Mouse (Mus musculus) neural tube, embryonic 11.5 days (tissue): ENCODE measurements around the gene Cyb5r1. TPM values are rescaled to one million over a fixed set of nuclear protein-coding genes. Genes with fewer than 3 reads are reported as not detected.

ENCODE experiments used
- ATAC-seq: fragments of 200-750 bp; cut with Nextera tagmentation; 2 replicates; pipeline ENCODE4 v1.8.0; 2017; ENCODE audit warnings: moderate number of reproducible peaks, mild to moderate bottlenecking, moderate TSS enrichment, moderate library complexity; ENCODE audit not compliant: insufficient read depth, low FRiP score, low TSS enrichment
- DNase-seq: peaks from one replicate; pipeline ENCODE4 v3.0.0-alpha.2; 2015; ENCODE audit warnings: low spot score
- H3K27ac ChIP-seq: fragments of 300-500 bp; sonication (generic); 2 replicates; pipeline ENCODE4 v1.5.1; 2014; ENCODE audit warnings: low read depth, mild to moderate bottlenecking, low read length
- H3K27me3 ChIP-seq: fragments of 300-500 bp; sonication (generic); 2 replicates; pipeline ENCODE4 v1.6.1; 2014; ENCODE audit warnings: mild to moderate bottlenecking, low read length, mixed read lengths; ENCODE audit not compliant: control insufficient read depth, insufficient read depth
- H3K36me3 ChIP-seq: fragments of 300-500 bp; sonication (generic); 2 replicates; pipeline ENCODE4 v1.6.1; 2014; ENCODE audit warnings: mild to moderate bottlenecking, low read length, moderate library complexity, mixed read lengths; ENCODE audit not compliant: control insufficient read depth, insufficient read depth
- H3K4me1 ChIP-seq: fragments of 300-500 bp; sonication (generic); 2 replicates; pipeline ENCODE4 v1.6.1; 2014; ENCODE audit warnings: low read length, mixed read lengths; ENCODE audit not compliant: control insufficient read depth, insufficient read depth
- H3K4me2 ChIP-seq: fragments of 300-500 bp; sonication (generic); 2 replicates; pipeline ENCODE4 v1.6.1; 2014; ENCODE audit warnings: low read depth, mild to moderate bottlenecking, moderate library complexity
- H3K4me3 ChIP-seq: fragments of 300-500 bp; sonication (generic); 2 replicates; pipeline ENCODE4 v1.5.1; 2014; ENCODE audit warnings: low read depth, low read length
- H3K9ac ChIP-seq: fragments of 300-500 bp; sonication (generic); 2 replicates; pipeline ENCODE4 v1.6.1; 2014; ENCODE audit warnings: mild to moderate bottlenecking, low read length
- H3K9me3 ChIP-seq: fragments of 300-500 bp; sonication (generic); 2 replicates; pipeline ENCODE4 v1.6.1; 2016; ENCODE audit warnings: low read length; ENCODE audit not compliant: control insufficient read depth
- WGBS: fragments of 180-500 bp; shearing (Covaris S2); extraction: QIAGEN DNeasy Blood & Tissue Kit; methylation state at CpG from one replicate; pipeline ENCODE4 v1.1.7; 2014; 5-methylcytosine and 5-hydroxymethylcytosine counted together
- polyA plus RNA-seq: library from polyadenylated mRNA; unstranded; fragments of >200 nt; fragmentation: Nextera tagmentation; extraction: Ambion mirVana; gene quantifications from 2 replicates; pipeline ENCODE4 v1.2.1, GENCODE M21; 2014

The Cyb5r1 gene
- polyA plus RNA-seq, 1 experiment from 2014 or later = 22.9 TPM

GRCm38 (mm10) chr1:134374124-134374523 lies 31.2 kb upstream of the Cyb5r1 start:
- no peak for ATAC-seq
- no peak overlapping the region for H3K4me2 ChIP-seq
- no peaks in the 10 kb centered on the region for H3K4me1 ChIP-seq
- no peak overlapping the region for H3K9ac ChIP-seq
- WGBS = 61% methylated on average over 2 of the region's 2 CpGs
- H3K27ac ChIP-seq = no peak overlapping the region
- H3K27me3 ChIP-seq = no peaks in the 10 kb centered on the region
- H3K36me3 ChIP-seq = no peaks in the 10 kb centered on the region
- DNase-seq = no peak
- no peaks in the 10 kb centered on the region; the same call in 1 of the 2 replicates for H3K9me3 ChIP-seq
- H3K4me3 ChIP-seq = no peak overlapping the region

- Histone ChIP-seq H3K9ac (no peak overlapping the region), H3K27ac (no peak overlapping the region), H3K4me3 (no peak overlapping the region), H3K9me3 (no peaks in the 10 kb centered on the region), H3K4me2 (no peak overlapping the region), H3K27me3 (no peaks in the 10 kb centered on the region), H3K4me1 (no peaks in the 10 kb centered on the region), H3K36me3 (no peaks in the 10 kb centered on the region)
- no peak for DNase-seq
- WGBS = 91% methylated on average over 2 of the region's 2 CpGs
- no peak for ATAC-seq
Observed at GRCm38 (mm10) chr1:134381051-134381450, 24.3 kb upstream of the Cyb5r1 start.

- 8% methylated on average over 19 of the region's 19 CpGs for whole genome bisulfite sequencing
- DNase-seq (no peak), ATAC-seq (no peak)
- Histone ChIP-seq H3K4me3 (peak overlapping the region; percentile 9; the same call in 1 of the 2 replicates), H3K27ac (no peak overlapping the region), H3K27me3 (no peaks in the 10 kb centered on the region), H3K36me3 (no peaks in the 10 kb centered on the region), H3K4me2 (peak overlapping the region; percentile 40), H3K4me1 (no peaks in the 10 kb centered on the region), H3K9ac (no peak overlapping the region), H3K9me3 (no peaks in the 10 kb centered on the region)
Observed at GRCm38 (mm10) chr1:134381795-134382625, 23.3 kb upstream of the Cyb5r1 start.

- Histone ChIP-seq H3K4me2 (no peak overlapping the region), H3K4me1 (no peaks in the 10 kb centered on the region), H3K27ac (no peak overlapping the region), H3K27me3 (no peaks in the 10 kb centered on the region), H3K9ac (no peak overlapping the region), H3K36me3 (no peaks in the 10 kb centered on the region), H3K4me3 (no peak overlapping the region), H3K9me3 (no peaks in the 10 kb centered on the region)
- no peak for DNase-seq
- WGBS = 73% methylated on average over 4 of the region's 4 CpGs
- ATAC-seq = no peak
Observed at GRCm38 (mm10) chr1:134384581-134384980, 20.8 kb upstream of the Cyb5r1 start.

- DNase-seq = no peak
- H3K9ac ChIP-seq = no peak overlapping the region
- no peak overlapping the region for H3K4me2 ChIP-seq
- H3K27me3 ChIP-seq = no peaks in the 10 kb centered on the region
- no peaks in the 10 kb centered on the region for H3K4me1 ChIP-seq
- no peaks in the 10 kb centered on the region for H3K36me3 ChIP-seq
- no peak overlapping the region for H3K27ac ChIP-seq
- no peak for ATAC-seq
- H3K4me3 ChIP-seq = no peak overlapping the region
- H3K9me3 ChIP-seq = no peaks in the 10 kb centered on the region
Observed at GRCm38 (mm10) chr1:134385176-134385575, 20.2 kb upstream of the Cyb5r1 start.

GRCm38 (mm10) chr1:134385666-134386065 lies 19.7 kb upstream of the Cyb5r1 start, which contains the start of gene 4933406M09Rik:
Gene 4933406M09Rik (plus strand): TSS chr1:134385940.
- Histone ChIP-seq H3K27ac (no peak within 1 kb of the TSS), H3K36me3 (no peaks in the 10 kb centered on the region), H3K9me3 (no peaks in the 10 kb centered on the region), H3K4me3 (no peak within 1 kb of the TSS), H3K4me1 (no peaks in the 10 kb centered on the region), H3K9ac (no peak within 1 kb of the TSS), H3K4me2 (no peak within 1 kb of the TSS), H3K27me3 (no peaks in the 10 kb centered on the region)
- WGBS = 100% methylated on average over 1 of the region's 1 CpGs
- ATAC-seq (no peak), DNase-seq (no peak)

GRCm38 (mm10) chr1:134393827-134394226 lies 11.5 kb upstream of the Cyb5r1 start:
- WGBS = 55% methylated on average over 5 of the region's 5 CpGs

GRCm38 (mm10) chr1:134398210-134398609 lies 7.1 kb upstream of the Cyb5r1 start:
- no peak overlapping the region for H3K9ac ChIP-seq
- ATAC-seq (no peak), DNase-seq (no peak)
- no peaks in the 10 kb centered on the region for H3K27me3 ChIP-seq
- H3K9me3 ChIP-seq = no peaks in the 10 kb centered on the region
- H3K4me1 ChIP-seq = no peaks in the 10 kb centered on the region
- H3K4me2 ChIP-seq = no peak overlapping the region
- no peaks in the 10 kb centered on the region for H3K36me3 ChIP-seq
- 92% methylated on average over 12 of the region's 12 CpGs for WGBS
- no peak overlapping the region for H3K4me3 ChIP-seq
- no peak overlapping the region for H3K27ac ChIP-seq

More at GRCm38 (mm10) chr1:134393827-134394226, 11.5 kb upstream of the Cyb5r1 start:
- no peak overlapping the region for H3K9ac ChIP-seq
- H3K4me3 ChIP-seq = no peak overlapping the region
- ATAC-seq (no peak), DNase-seq (no peak)
- no peaks in the 10 kb centered on the region for H3K36me3 ChIP-seq
- H3K4me1 ChIP-seq = no peaks in the 10 kb centered on the region
- no peak overlapping the region for H3K27ac ChIP-seq
- no peaks in the 10 kb centered on the region for H3K27me3 ChIP-seq
- no peaks in the 10 kb centered on the region for H3K9me3 ChIP-seq
- H3K4me2 ChIP-seq = no peak overlapping the region

GRCm38 (mm10) chr1:134399735-134400134 lies 5.6 kb upstream of the Cyb5r1 start:
- Histone ChIP-seq H3K4me3 (no peak overlapping the region), H3K9me3 (no peaks in the 10 kb centered on the region), H3K27ac (no peak overlapping the region), H3K4me2 (no peak overlapping the region), H3K36me3 (no peaks in the 10 kb centered on the region), H3K27me3 (no peaks in the 10 kb centered on the region), H3K9ac (no peak overlapping the region), H3K4me1 (no peaks in the 10 kb centered on the region)
- 68% methylated on average over 5 of the region's 5 CpGs for WGBS
- ATAC-seq = no peak
- no peak for DNase-seq
